16 mouse cellular contexts compared by ENCODE assay signal in genomic region chr7:132686515-132686914, GRCm38 (mm10).
DNase-seq lines count a peak whose midpoint lies in the region; ATAC-seq and TF ChIP-seq lines count a peak whose summit lies in the region.
"Had no signal": no experiment of that assay in that cellular context is flagged by ENCODE, and none has a peak within 500 bp of the region (broad histone marks: within the 10 kb centered on the region; RNA-seq: fewer than 3 reads in every experiment).

No protein-coding gene starts in this region.

- peak; percentile 95 to 97 for TF ChIP-seq EP300 in MEL (IDR thresholded peaks at IDR 0.05; ENCODE audit: low read depth in 1 of 2, low read length in 2 of 2)
- no peak for TF ChIP-seq EP300 in stomach, postnatal 0 days (optimal IDR thresholded peaks at IDR 0.05)

- no peak overlapping the region for H3K4me3 ChIP-seq in MEL (ENCODE audit: control insufficient read depth in 1 of 2, insufficient read depth in 1 of 2, low read depth in 2 of 2, low read length in 2 of 2)
- no peak overlapping the region for H3K4me3 ChIP-seq in stomach, postnatal 0 days (ENCODE audit: low read depth, low read length)
- H3K4me3 ChIP-seq: limb, embryonic 15.5 days; midbrain, embryonic 15.5 days had no signal

- H3K4me2 ChIP-seq in stomach, postnatal 0 days (replicated peaks; ENCODE audit: low read depth): no peak overlapping the region
- H3K4me2 ChIP-seq: limb, embryonic 15.5 days; midbrain, embryonic 15.5 days had no signal

- peak overlapping the region; percentile 23; the same call in 1 of the 2 replicates for H3K9ac ChIP-seq in MEL (ENCODE audit: control insufficient read depth, low read depth, low read length, poor library complexity, severe bottlenecking)
- no peak overlapping the region for H3K9ac ChIP-seq in stomach, postnatal 0 days (ENCODE audit: low read length)
- H3K9ac ChIP-seq: limb, embryonic 15.5 days; midbrain, embryonic 15.5 days had no signal

- H3K4me1 ChIP-seq in MEL (ENCODE audit: control insufficient read depth in 1 of 2, insufficient read depth in 2 of 2, low read length in 2 of 2): peaks cover 11 to 26% of the 10 kb centered on the region in 2 experiments
- H3K4me1 ChIP-seq in stomach, postnatal 0 days (replicated peaks; ENCODE audit: control insufficient read depth, insufficient read depth): peaks cover 9% of the 10 kb centered on the region; the same call in 1 of the 2 replicates
- H3K4me1 ChIP-seq: midbrain, embryonic 15.5 days had no signal

- no peak for TF ChIP-seq CTCF in MEL (IDR thresholded peaks at IDR 0.05 in 2 of 3, conservative IDR thresholded peaks at IDR 0.05 in 1 of 3; ENCODE audit: control insufficient read depth in 1 of 3, insufficient read depth in 1 of 3, low read depth in 2 of 3, low read length in 3 of 3, poor library complexity in 1 of 3, severe bottlenecking in 1 of 3)
- no peak for TF ChIP-seq CTCF in stomach, postnatal 0 days (IDR thresholded peaks at IDR 0.05; ENCODE audit: low read depth)

- peak; percentile 65 for DNase-seq in CD4-positive helper T cell, adult 2 months (ENCODE audit: low read depth, low spot score)
- peak; percentile 92 for DNase-seq in MEL (ENCODE audit: low read depth, low spot score)
- no peak for DNase-seq in frontal cortex, postnatal 25 days (ENCODE audit: low spot score in 2 of 2)
- DNase-seq in left cerebral cortex, adult 8-10 months (ENCODE audit: low spot score in 2 of 2): no peak
- no peak for DNase-seq in stomach, postnatal 0 days (ENCODE audit: low spot score)
- DNase-seq: adrenal gland, postnatal 36 days; cerebellum, adult 9-10 months; gastrocnemius, postnatal 25 days; heart, postnatal 4 days; kidney, adult 8-10 months had no signal

- H3K27ac ChIP-seq in MEL (ENCODE audit: control insufficient read depth, low read depth, low read length): peak overlapping the region; percentile 80
- H3K27ac ChIP-seq in stomach, postnatal 0 days (replicated peaks): no peak overlapping the region
- H3K27ac ChIP-seq: limb, embryonic 15.5 days; midbrain, embryonic 15.5 days had no signal

- H3K36me3 ChIP-seq in MEL (ENCODE audit: control insufficient read depth in 1 of 2, insufficient read depth in 2 of 2, low read length in 2 of 2): peaks cover 0 to 17% of the 10 kb centered on the region in 2 experiments; a peak in 2 of 4 replicates
- H3K36me3 ChIP-seq in stomach, postnatal 0 days (ENCODE audit: control insufficient read depth, insufficient read depth, low read length): no peaks in the 10 kb centered on the region
- H3K36me3 ChIP-seq: limb, embryonic 15.5 days; midbrain, embryonic 15.5 days had no signal

- ATAC-seq in inflammation-experienced regulatory T-cells, adult 6 months: peak; percentile 81
- ATAC-seq in megakaryocyte-erythroid progenitor cell, adult 5-6 weeks (replicated peaks; ENCODE audit: low FRiP score, low TSS enrichment, poor library complexity, severe bottlenecking): peak; percentile 84
- no peak for ATAC-seq in stomach, postnatal 0 days (ENCODE audit: low FRiP score, low TSS enrichment)
- ATAC-seq: forebrain, embryonic 14.5 days; midbrain, embryonic 15.5 days; Patski had no signal

- no peaks in the 10 kb centered on the region for H3K79me2 ChIP-seq in MEL (ENCODE audit: control insufficient read depth, insufficient read depth, low read length, poor library complexity)

- TF ChIP-seq POLR2A in MEL (IDR thresholded peaks at IDR 0.05; ENCODE audit: control insufficient read depth in 1 of 2, insufficient read depth in 1 of 2, low read depth in 1 of 2, low read length in 2 of 2, poor library complexity in 1 of 2): no peak

- H3K9me3 ChIP-seq in MEL (replicated peaks; ENCODE audit: insufficient read depth, low read length): no peaks in the 10 kb centered on the region
- no peaks in the 10 kb centered on the region for H3K9me3 ChIP-seq in stomach, postnatal 0 days (ENCODE audit: control insufficient read depth, low read length)
- H3K9me3 ChIP-seq: limb, embryonic 15.5 days; midbrain, embryonic 15.5 days had no signal

- 89% methylated on average over 3 of the region's 3 CpGs for WGBS in stomach, postnatal 0 days

- TF ChIP-seq RAD21 in MEL (IDR thresholded peaks at IDR 0.05; ENCODE audit: low read depth, low read length): no peak

- H3K27me3 ChIP-seq in MEL (ENCODE audit: control insufficient read depth in 1 of 2, insufficient read depth in 2 of 2, low read length in 2 of 2): no peaks in the 10 kb centered on the region
- no peaks in the 10 kb centered on the region for H3K27me3 ChIP-seq in stomach, postnatal 0 days (ENCODE audit: control insufficient read depth, insufficient read depth, low read length)
- H3K27me3 ChIP-seq: limb, embryonic 15.5 days; midbrain, embryonic 15.5 days; Patski had no signal

TF ChIP-seq in MEL, 35 proteins besides CTCF, POLR2A, EP300 and RAD21:
- TF ChIP-seq USF2 (IDR thresholded peaks at IDR 0.05; ENCODE audit: borderline replicate concordance in 1 of 2, insufficient read depth in 1 of 2, low read depth in 1 of 2, low read length in 2 of 2) (no peak), HCFC1 (IDR thresholded peaks at IDR 0.05; ENCODE audit: low read depth, low read length) (no peak), GATA1 (IDR thresholded peaks at IDR 0.05; ENCODE audit: low read depth, low read length) (peak; percentile 95), ELF1 (IDR thresholded peaks at IDR 0.05; ENCODE audit: low read depth, low read length) (no peak), ETS1 (IDR thresholded peaks at IDR 0.05; ENCODE audit: low read depth, low read length) (peak; percentile 96), MAX (IDR thresholded peaks at IDR 0.05; ENCODE audit: low read length) (peak; percentile 70), TAL1 (IDR thresholded peaks at IDR 0.05; ENCODE audit: low read length) (peak; percentile 78), MXI1 (IDR thresholded peaks at IDR 0.05; ENCODE audit: low read depth, low read length) (peak; percentile 81), TCF12 (IDR thresholded peaks at IDR 0.05; ENCODE audit: low read depth, low read length) (peak; percentile 90), SIN3A (IDR thresholded peaks at IDR 0.05; ENCODE audit: low read length) (peak; percentile 91), MYC (IDR thresholded peaks at IDR 0.05; ENCODE audit: low read depth, low read length) (peak; percentile 93), NRF1 (IDR thresholded peaks at IDR 0.05; ENCODE audit: insufficient read depth, low read depth, low read length, poor library complexity, severe bottlenecking) (peak; percentile 18; the same call in 1 of the 2 replicates), MAFK (IDR thresholded peaks at IDR 0.05; ENCODE audit: borderline replicate concordance, low read depth, low read length) (peak; percentile 59; the same call in 1 of the 2 replicates), ZNF384 (IDR thresholded peaks at IDR 0.05; ENCODE audit: low read depth, low read length) (peak; percentile 86), USF1 (IDR thresholded peaks at IDR 0.05; ENCODE audit: low read depth, low read length) (peak; percentile 81), RCOR1 (IDR thresholded peaks at IDR 0.05; ENCODE audit: low read depth, low read length) (peak; percentile 95), MAZ (IDR thresholded peaks at IDR 0.05; ENCODE audit: low read depth, low read length) (no peak), BHLHE40 (IDR thresholded peaks at IDR 0.05; ENCODE audit: borderline replicate concordance, low read depth, low read length) (peak; percentile 99)

Comparison
In these comparisons a context has a peak if more than half of its experiments do, and no peak if none do; other contexts are left out.
1. DNase-seq: peak in CD4-positive helper T cell, adult 2 months (single experiment) and MEL (single experiment); none in frontal cortex, postnatal 25 days (0 of 2), left cerebral cortex, adult 8-10 months (0 of 2) and stomach, postnatal 0 days (single experiment).